Mouse (Mus musculus) cerebellum, adult 11 months (tissue): ENCODE data around the gene Sytl2.

Experiments used
- DNase-seq: peaks from one replicate; pipeline ENCODE4 v3.0.0; 2022

The Sytl2 gene

GRCm38 (mm10) chr7:90312151-90312883, 10.3 kb downstream of the Sytl2 start:
- no peak for DNase-seq

DNA sequence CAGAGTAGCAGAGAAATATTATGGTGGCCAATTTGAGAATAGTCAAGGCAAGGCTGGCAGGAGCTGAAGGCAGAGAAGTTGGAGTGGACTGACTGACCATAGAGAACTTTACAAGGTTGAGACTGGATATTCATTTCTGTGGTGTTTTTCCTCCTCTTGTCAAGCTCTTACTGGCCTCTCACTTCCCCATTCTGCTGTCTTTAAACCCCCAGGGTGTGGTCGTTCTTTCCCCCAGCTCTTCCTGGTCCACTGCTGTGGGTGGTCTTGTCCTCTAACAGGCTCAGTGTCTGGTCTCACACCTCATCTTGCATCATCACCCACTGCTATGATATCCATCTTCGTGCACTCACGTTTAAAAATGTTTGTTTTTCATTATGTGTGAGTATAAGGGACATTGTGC, 11.4 kb downstream of the Sytl2 start:
- DNase-seq: no peak

GRCm38 (mm10) chr7:90316823-90317222, 14.8 kb downstream of the Sytl2 start:
- no peak for DNase-seq

- DNase-seq: no peak
Measured at GRCm38 (mm10) chr7:90319446-90319845, 17.4 kb downstream of the Sytl2 start.

GRCm38 (mm10) chr7:90320124-90320523, 18.1 kb downstream of the Sytl2 start:
- no peak for DNase-seq

DNA sequence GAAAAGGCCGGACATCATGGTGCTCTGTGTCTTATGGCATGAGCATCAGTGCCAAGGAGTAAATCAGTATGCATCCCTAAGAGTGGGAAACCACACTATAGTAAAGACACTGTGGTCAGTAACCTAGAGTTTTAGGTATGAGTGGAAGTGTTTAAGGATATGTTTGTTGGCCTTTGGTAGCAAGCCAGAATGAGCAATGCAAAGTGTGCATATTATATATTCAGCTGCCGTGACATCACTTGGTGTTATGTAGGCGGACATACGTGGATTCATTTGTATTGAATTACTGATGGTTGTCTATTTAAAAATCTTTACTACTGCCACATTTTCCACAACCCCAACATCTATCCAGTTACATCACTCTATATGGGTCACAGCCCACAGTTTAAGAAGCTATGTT, 23.1 kb downstream of the Sytl2 start:
- DNase-seq: no peak

- DNase-seq: no peak
Measured at GRCm38 (mm10) chr7:90330200-90330599, 28.1 kb downstream of the Sytl2 start.

GRCm38 (mm10) chr7:90332483-90333065, 30.5 kb downstream of the Sytl2 start:
- no peak for DNase-seq

- DNase-seq: no peak
Measured at GRCm38 (mm10) chr7:90334362-90334761, 32.3 kb downstream of the Sytl2 start.

- DNase-seq: no peak
Measured at GRCm38 (mm10) chr7:90334831-90335230, 32.8 kb downstream of the Sytl2 start.

DNA sequence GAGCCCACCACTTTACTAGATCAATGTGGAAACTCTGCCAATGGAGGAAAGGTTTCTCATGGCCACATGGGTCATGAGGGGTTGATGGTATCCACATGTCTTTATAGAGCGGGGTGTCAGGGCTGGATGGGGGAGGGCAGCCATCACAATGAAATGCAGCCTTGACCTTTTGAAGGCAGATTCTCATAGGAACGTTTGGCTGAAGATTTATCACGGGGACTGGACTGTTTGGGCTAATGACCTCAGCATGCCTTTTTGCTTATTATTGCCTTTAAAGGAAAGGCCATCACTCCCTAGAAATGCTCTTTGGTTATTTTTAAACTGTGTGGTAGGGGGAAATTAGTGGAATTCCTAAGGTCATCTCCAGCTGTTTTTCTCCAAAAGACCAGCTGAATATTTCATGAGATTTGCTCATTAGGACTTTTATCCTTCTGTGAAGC, 33.7 kb downstream of the Sytl2 start:
- no peak for DNase-seq

GRCm38 (mm10) chr7:90341212-90341957, 39.3 kb downstream of the Sytl2 start:
- no peak for DNase-seq

- no peak for DNase-seq
Measured at GRCm38 (mm10) chr7:90344903-90345302, 42.9 kb downstream of the Sytl2 start.

- DNase-seq: no peak
Measured at GRCm38 (mm10) chr7:90347779-90348437, 45.9 kb downstream of the Sytl2 start.

DNA sequence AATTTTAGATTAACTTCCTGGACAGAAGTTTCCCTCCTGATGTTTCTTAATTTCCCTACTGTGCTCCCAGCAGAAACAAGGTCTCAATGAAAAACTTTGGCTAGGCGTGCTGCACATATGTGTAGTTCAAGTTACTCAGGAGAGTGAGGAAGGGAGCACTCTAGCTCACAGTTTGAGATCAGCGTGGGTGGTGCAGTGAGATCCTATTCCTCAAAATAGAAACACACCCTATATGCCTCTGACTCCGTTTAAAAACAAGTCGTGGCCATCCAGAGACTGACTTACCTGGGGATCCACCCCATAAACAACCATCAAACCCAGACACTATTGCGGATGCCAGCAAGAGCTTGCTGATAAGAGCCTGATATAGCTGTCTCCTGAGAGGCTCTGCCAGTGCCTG, 47.0 kb downstream of the Sytl2 start:
- DNase-seq: no peak

GRCm38 (mm10) chr7:90352183-90352582, 50.1 kb downstream of the Sytl2 start:
- no peak for DNase-seq

- DNase-seq: no peak
Measured at GRCm38 (mm10) chr7:90353488-90354228, 51.6 kb downstream of the Sytl2 start.

- no peak for DNase-seq
Measured at GRCm38 (mm10) chr7:90354229-90354604, 52.2 kb downstream of the Sytl2 start.

DNA sequence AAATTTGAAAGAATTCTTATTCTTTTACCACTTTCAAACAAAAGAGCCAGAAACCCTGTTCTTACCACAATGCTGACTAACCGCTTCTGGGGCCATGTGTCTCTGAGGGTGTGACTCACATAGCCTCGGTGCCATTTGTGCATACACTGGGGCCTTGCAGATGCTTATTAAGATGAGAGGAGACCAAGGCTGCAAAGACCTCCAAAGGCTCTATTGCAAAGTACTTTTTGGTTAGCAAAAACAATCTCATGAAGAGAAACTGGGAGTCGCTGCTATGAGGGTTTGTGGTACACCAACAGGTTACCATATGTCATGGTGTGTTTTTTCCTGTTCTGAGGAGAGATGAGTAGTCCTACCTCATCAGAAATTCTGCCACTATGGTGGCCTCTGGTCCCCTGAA, 53.4 kb downstream of the Sytl2 start:
- DNase-seq: no peak

- no peak for DNase-seq
Measured at GRCm38 (mm10) chr7:90355995-90356394, 53.9 kb downstream of the Sytl2 start.

DNA sequence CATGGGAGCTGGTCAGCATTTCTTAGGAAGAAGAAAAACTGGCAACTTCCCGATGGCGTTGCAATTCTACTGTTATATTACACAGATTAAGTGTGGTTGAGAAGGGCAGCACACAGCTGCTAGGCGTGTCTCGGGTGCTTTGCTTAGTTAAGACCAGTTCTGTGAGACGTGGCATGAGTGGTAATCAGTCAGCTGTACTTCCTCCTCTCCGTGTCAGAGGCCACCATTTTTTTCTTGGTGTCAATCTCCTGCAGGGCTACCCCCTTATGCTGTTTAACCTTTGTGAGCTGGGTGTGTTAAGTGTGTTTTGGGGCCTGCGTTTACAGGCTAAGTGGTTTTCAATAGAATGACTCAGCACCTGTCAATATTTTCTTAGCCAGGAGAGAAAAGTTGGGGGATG, 60.7 kb downstream of the Sytl2 start:
- no peak for DNase-seq

- DNase-seq: peak; percentile 33
Measured at GRCm38 (mm10) chr7:90370071-90370851, 68.2 kb downstream of the Sytl2 start.
